Mouse (Mus musculus) kidney, postnatal 0 days (tissue): ENCODE measurements around the gene Ap1b1. TPM values are rescaled to one million over a fixed set of nuclear protein-coding genes. Genes with fewer than 3 reads are reported as not detected.
A peak's percentile ranks its signal among the peaks of the same experiment; 100 is the strongest.

ENCODE experiments used
- ATAC-seq: fragments of 200-750 bp; cut with Nextera tagmentation; replicated peaks from 2 replicates; pipeline ENCODE4 v1.8.0; 2017; ENCODE audit warnings: low read depth, moderate number of reproducible peaks, moderate TSS enrichment, moderate library complexity; ENCODE audit not compliant: low FRiP score
- DNase-seq: peaks from one replicate; pipeline ENCODE4 v3.0.0-alpha.2; 2016; ENCODE audit warnings: low spot score
- H3K27ac ChIP-seq: fragments of 300-500 bp; sonication (generic); 2 replicates; pipeline ENCODE4 v1.5.1; 2014; ENCODE audit warnings: mild to moderate bottlenecking
- H3K27me3 ChIP-seq: fragments of 300-500 bp; sonication (generic); 2 replicates; pipeline ENCODE4 v1.6.1; 2014; ENCODE audit warnings: low read length, mixed read lengths; ENCODE audit not compliant: insufficient read depth
- H3K36me3 ChIP-seq: fragments of 300-500 bp; sonication (generic); 2 replicates; pipeline ENCODE4 v1.6.1; 2014; ENCODE audit warnings: low read length, mixed read lengths; ENCODE audit not compliant: insufficient read depth
- H3K4me1 ChIP-seq: fragments of 300-500 bp; sonication (generic); replicated peaks from 2 replicates; pipeline ENCODE4 v1.6.1; 2014; ENCODE audit warnings: antibody characterized with exemption, low read length, mixed read lengths; ENCODE audit not compliant: insufficient read depth
- H3K4me2 ChIP-seq: fragments of 300-500 bp; sonication (generic); 2 replicates; pipeline ENCODE4 v1.6.1; 2014; ENCODE audit warnings: mild to moderate bottlenecking, low read length, moderate library complexity, mixed read lengths
- H3K4me3 ChIP-seq: fragments of 300-500 bp; sonication (generic); replicated peaks from 2 replicates; pipeline ENCODE4 v1.5.1; 2014; ENCODE audit warnings: low read depth, low read length
- H3K9ac ChIP-seq: fragments of 300-500 bp; sonication (generic); 2 replicates; pipeline ENCODE4 v1.6.1; 2014; ENCODE audit warnings: low read depth, low read length
- H3K9me3 ChIP-seq: fragments of 300-500 bp; sonication (generic); replicated peaks from 2 replicates; pipeline ENCODE4 v1.6.1; 2016; ENCODE audit warnings: low read length, inconsistent platforms, mixed read lengths
- CTCF ChIP-seq: IDR thresholded peaks from 2 replicates; pipeline ENCODE4 v1.5.1; 2016; ENCODE audit warnings: antibody characterized with exemption, low read depth, mild to moderate bottlenecking, moderate library complexity
- WGBS: fragments of 180-500 bp; shearing (Covaris S2); extraction: QIAGEN DNeasy Blood & Tissue Kit; methylation state at CpG from one replicate; pipeline ENCODE4 v1.1.7; 2014; 5-methylcytosine and 5-hydroxymethylcytosine counted together
- polyA plus RNA-seq: library from polyadenylated mRNA; unstranded; fragments of >200 nt; fragmentation: Nextera tagmentation; extraction: Ambion mirVana; gene quantifications from 2 replicates; pipeline ENCODE4 v1.2.1, GENCODE M21; 2015

The Ap1b1 gene
- polyA plus RNA-seq = 54.5 and 61.6 TPM in 2 replicates

GRCm38 (mm10) chr11:4986695-4987486 is at the start of gene Ap1b1:
Gene Ap1b1, plus strand, starts transcription at chr11:4986824.
- ATAC-seq = peak; percentile 93

GRCm38 (mm10) chr11:4946530-4946929 is 40.1 kb upstream of the Ap1b1 start:
- TF ChIP-seq CTCF = no peak
- Histone ChIP-seq H3K27me3 (peaks cover 51% of the 10 kb centered on the region), H3K9ac (no peak overlapping the region), H3K4me1 (peaks cover 13% of the 10 kb centered on the region; the same call in 1 of the 2 replicates), H3K4me3 (peak overlapping the region; percentile 46), H3K36me3 (no peaks in the 10 kb centered on the region), H3K9me3 (no peaks in the 10 kb centered on the region), H3K4me2 (peak overlapping the region; percentile 87; the same call in 1 of the 2 replicates), H3K27ac (no peak overlapping the region)
- WGBS = 38% methylated on average over 13 of the region's 13 CpGs
- ATAC-seq (no peak), DNase-seq (no peak)

More at GRCm38 (mm10) chr11:4986695-4987486, at the start of gene Ap1b1:
- Histone ChIP-seq H3K36me3 (peaks cover 2% of the 10 kb centered on the region; the same call in 1 of the 2 replicates), H3K4me3 (peak within 1 kb of the TSS; percentile 66), H3K9ac (peak within 1 kb of the TSS; percentile 72), H3K4me2 (peak within 1 kb of the TSS; percentile 83), H3K27ac (peak within 1 kb of the TSS; percentile 62), H3K27me3 (no peaks in the 10 kb centered on the region), H3K4me1 (peaks cover 8% of the 10 kb centered on the region), H3K9me3 (no peaks in the 10 kb centered on the region)
- WGBS = 1% methylated on average over 62 of the region's 62 CpGs
- DNase-seq = peak; percentile 93
- TF ChIP-seq CTCF = no peak

DNA sequence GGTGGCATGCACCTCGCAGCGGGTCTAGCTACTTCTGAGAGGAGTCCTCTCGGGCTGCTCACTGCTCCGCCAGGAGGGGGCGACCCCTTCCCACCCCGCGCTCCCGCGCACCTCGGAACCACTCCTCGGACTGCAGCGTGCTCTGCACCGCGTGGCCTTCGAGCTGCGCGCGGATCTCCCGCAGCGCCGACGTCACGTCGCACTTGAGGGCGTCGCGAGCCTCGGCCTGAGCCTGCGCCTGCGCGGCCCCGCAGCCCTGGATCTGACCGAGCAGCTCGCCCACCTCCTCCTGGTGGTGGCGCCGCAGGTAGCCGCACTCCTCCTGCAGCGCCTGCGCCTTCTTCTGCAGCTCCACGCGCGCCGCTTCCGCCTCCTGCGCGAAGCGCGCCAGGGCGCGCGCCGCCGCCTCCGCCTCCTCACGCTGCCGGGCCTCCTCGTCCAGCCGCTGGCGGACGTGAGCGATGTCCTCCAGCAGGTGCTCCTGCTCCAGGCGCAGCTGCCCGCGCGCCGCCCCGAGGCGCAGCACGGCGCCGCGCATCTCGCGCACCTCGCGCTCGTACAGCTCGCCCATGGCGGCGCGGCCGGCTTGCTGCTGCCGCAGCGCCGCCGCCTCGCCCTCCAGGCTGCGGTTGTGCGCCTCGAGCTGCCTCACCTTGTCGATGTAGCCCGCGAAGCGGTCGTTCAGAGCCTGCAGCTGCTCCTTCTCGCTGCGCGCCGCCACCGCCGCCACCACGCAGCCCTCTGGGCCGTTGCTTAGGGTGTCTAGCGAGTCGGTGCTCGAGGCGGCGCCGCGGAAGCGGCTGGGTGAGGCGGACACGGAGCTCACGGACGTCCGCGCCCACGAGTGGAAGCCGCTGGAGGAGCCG is 39.4 kb upstream of the Ap1b1 start:
- H3K4me2 ChIP-seq = peak overlapping the region; percentile 87
- under 1% methylated on average over 120 of the region's 120 CpGs for WGBS
- DNase-seq (peak; percentile 34), ATAC-seq (peak; percentile 76)
- no peaks in the 10 kb centered on the region for H3K9me3 ChIP-seq
- H3K27ac ChIP-seq = no peak overlapping the region
- TF ChIP-seq CTCF = peak; percentile 30; the same call in 1 of the 2 replicates
- H3K9ac ChIP-seq = no peak overlapping the region
- H3K4me1 ChIP-seq = peaks cover 13% of the 10 kb centered on the region; the same call in 1 of the 2 replicates
- peak overlapping the region; percentile 46 for H3K4me3 ChIP-seq
- H3K27me3 ChIP-seq = peaks cover 51% of the 10 kb centered on the region
- H3K36me3 ChIP-seq = no peaks in the 10 kb centered on the region

DNA sequence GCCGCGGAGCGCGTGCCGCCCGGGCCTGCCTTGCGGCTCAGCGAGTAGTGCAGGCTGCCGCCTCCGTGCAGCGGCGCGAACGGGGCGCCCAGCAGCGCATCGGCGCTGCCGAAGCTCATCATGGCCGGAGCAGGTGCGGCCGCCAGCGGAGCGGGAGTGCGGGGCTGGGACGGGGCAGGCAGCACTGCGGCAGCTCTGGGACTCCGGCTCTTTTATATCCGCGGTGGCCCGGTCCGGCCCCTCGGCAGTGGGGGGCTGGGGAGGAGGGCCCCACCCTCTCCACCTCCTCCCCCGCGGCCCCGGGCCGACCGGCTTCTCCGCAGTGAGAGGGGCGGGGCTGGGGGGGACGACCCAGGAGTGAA is 38.8 kb upstream of the Ap1b1 start, which contains the start of gene Nefh:
TSS of gene Nefh (minus strand) at position 252 of the 362 bp plus-strand sequence.
- Histone ChIP-seq H3K4me3 (peak within 1 kb of the TSS; percentile 46), H3K36me3 (no peaks in the 10 kb centered on the region), H3K27ac (no peak within 1 kb of the TSS), H3K4me2 (peak within 1 kb of the TSS; percentile 87), H3K27me3 (peaks cover 56% of the 10 kb centered on the region), H3K4me1 (peaks cover 13% of the 10 kb centered on the region; the same call in 1 of the 2 replicates), H3K9ac (no peak within 1 kb of the TSS), H3K9me3 (no peaks in the 10 kb centered on the region)
- TF ChIP-seq CTCF = no peak
- 1% methylated on average over 38 of the region's 41 CpGs for WGBS
- no peak for ATAC-seq
- no peak for DNase-seq

DNA sequence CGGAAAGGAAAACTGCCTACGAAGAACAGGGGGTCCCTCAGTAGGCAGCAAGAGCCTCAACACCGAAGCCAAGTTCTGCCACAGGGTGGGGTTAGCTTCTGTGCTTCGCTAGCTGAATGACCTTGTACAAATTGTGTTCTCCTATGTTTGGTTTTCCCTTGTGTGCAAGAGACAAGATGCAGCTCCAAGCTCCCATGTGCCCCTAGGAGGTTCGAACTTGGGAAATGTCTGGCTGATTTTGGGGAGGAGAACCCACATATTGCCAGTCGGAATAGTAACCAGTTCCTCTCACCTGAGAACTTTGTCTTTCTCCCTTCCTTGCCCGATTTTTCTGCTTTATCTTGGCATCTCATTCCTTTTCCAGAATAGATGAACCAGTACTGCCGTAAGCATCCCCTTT is 37.8 kb upstream of the Ap1b1 start:
- Histone ChIP-seq H3K4me1 (peaks cover 13% of the 10 kb centered on the region; the same call in 1 of the 2 replicates), H3K4me3 (no peak overlapping the region), H3K36me3 (no peaks in the 10 kb centered on the region), H3K27me3 (peaks cover 61% of the 10 kb centered on the region), H3K9me3 (no peaks in the 10 kb centered on the region), H3K9ac (no peak overlapping the region), H3K4me2 (no peak overlapping the region), H3K27ac (no peak overlapping the region)
- no peak for TF ChIP-seq CTCF
- ATAC-seq = no peak
- no peak for DNase-seq
- WGBS = 37% methylated on average over 8 of the region's 8 CpGs
